In the genomic region with DNA sequence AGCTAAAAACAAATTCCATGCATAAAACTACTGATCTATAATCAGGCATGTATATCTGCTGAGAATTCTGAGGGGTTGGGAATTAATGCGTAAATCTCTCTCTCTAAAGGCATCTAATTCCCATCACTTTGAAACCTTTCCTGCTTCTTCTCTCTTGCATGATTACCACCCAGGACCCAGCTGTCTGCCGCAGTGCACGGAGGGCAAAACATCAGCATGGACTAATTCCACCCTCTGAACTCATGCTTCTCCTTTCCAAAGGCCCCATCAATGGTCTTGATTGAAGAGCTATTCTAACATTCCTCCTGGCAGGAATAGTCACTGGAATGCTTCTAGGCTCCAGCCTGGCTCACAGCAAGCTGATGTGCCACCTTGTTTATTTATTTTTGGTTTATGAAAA, we compare ENCODE assay signal across 26 mouse cellular contexts.
A peak's percentile ranks its signal among the peaks of the same experiment; 100 is the strongest.
DNase-seq lines count a peak whose midpoint lies in the region; ATAC-seq lines count a peak whose summit lies in the region.
"Had no signal": no experiment of that assay in that cellular context is flagged by ENCODE, and none has a peak within 500 bp of the region (broad histone marks: within the 10 kb centered on the region; RNA-seq: fewer than 3 reads in every experiment).

No protein-coding gene starts in this region.

- no peak for ATAC-seq in hindbrain, embryonic 11.5 days (ENCODE audit: low FRiP score)
- no peak for ATAC-seq in hindbrain, embryonic 14.5 days (ENCODE audit: low FRiP score)
- ATAC-seq in midbrain, embryonic 11.5 days (ENCODE audit: low FRiP score), result no peak
- ATAC-seq in midbrain, embryonic 15.5 days (replicated peaks), result no peak
- ATAC-seq in hindbrain, embryonic 13.5 days (ENCODE audit: low FRiP score), result no peak
- ATAC-seq: activated CD4-positive, CD25-positive, alpha-beta regulatory T cell, adult 4 months; forebrain, embryonic 16.5 days; intestine, embryonic 15.5 days had no signal

- H3K4me2 ChIP-seq in hindbrain, embryonic 11.5 days (replicated peaks; ENCODE audit: low read depth, low read length), result no peak overlapping the region
- no peak overlapping the region for H3K4me2 ChIP-seq in hindbrain, embryonic 14.5 days (replicated peaks)
- no peak overlapping the region for H3K4me2 ChIP-seq in midbrain, embryonic 11.5 days
- no peak overlapping the region for H3K4me2 ChIP-seq in midbrain, embryonic 15.5 days
- H3K4me2 ChIP-seq in hindbrain, embryonic 13.5 days, result no peak overlapping the region
- H3K4me2 ChIP-seq: embryonic facial prominence, embryonic 12.5 days; embryonic facial prominence, embryonic 15.5 days; heart, embryonic 13.5 days; intestine, embryonic 15.5 days had no signal

- no peak overlapping the region for H3K4me3 ChIP-seq in hindbrain, embryonic 11.5 days (ENCODE audit: low read depth, low read length)
- no peak overlapping the region for H3K4me3 ChIP-seq in hindbrain, embryonic 14.5 days (replicated peaks; ENCODE audit: low read length)
- H3K4me3 ChIP-seq in midbrain, embryonic 11.5 days (ENCODE audit: low read depth, low read length), result no peak overlapping the region
- H3K4me3 ChIP-seq in midbrain, embryonic 15.5 days, result no peak overlapping the region
- H3K4me3 ChIP-seq in hindbrain, embryonic 13.5 days, result no peak overlapping the region
- H3K4me3 ChIP-seq: embryonic facial prominence, embryonic 12.5 days; embryonic facial prominence, embryonic 15.5 days; heart, adult 2 months; heart, embryonic 10.5 days; heart, embryonic 13.5 days; intestine, embryonic 15.5 days had no signal

- H3K9ac ChIP-seq in hindbrain, embryonic 11.5 days (ENCODE audit: low read depth, low read length), result no peak overlapping the region
- no peak overlapping the region for H3K9ac ChIP-seq in hindbrain, embryonic 14.5 days
- no peak overlapping the region for H3K9ac ChIP-seq in midbrain, embryonic 11.5 days (ENCODE audit: low read length)
- H3K9ac ChIP-seq in midbrain, embryonic 15.5 days, result no peak overlapping the region
- no peak overlapping the region for H3K9ac ChIP-seq in hindbrain, embryonic 13.5 days
- H3K9ac ChIP-seq: embryonic facial prominence, embryonic 12.5 days; embryonic facial prominence, embryonic 15.5 days; heart, embryonic 13.5 days; intestine, embryonic 15.5 days had no signal

- DNase-seq in embryo, embryonic 10.5 days (ENCODE audit: low spot score), result peak; percentile 26
- DNase-seq in embryo, embryonic 11 days, result no peak
- DNase-seq in hindbrain, embryonic 11.5 days (ENCODE audit: low spot score), result no peak
- DNase-seq in hindbrain, embryonic 14.5 days (ENCODE audit: low spot score), result no peak
- DNase-seq in midbrain, embryonic 11.5 days (ENCODE audit: low spot score, missing footprints), result peak; percentile 85
- DNase-seq in right cerebral cortex, adult 18-20 months, result no peak
- DNase-seq: adrenal gland, adult 8-10 months; adrenal gland, postnatal 25 days; cerebellum, adult 11-12 months; cerebellum, adult 8-10 months; cerebellum, postnatal 10 days; cerebellum, postnatal 36 days; gastrocnemius, postnatal 10 days; gastrocnemius, postnatal 36 days; heart, adult 2 months; heart, postnatal 14 days; heart, postnatal 4 days had no signal

- H3K27ac ChIP-seq in hindbrain, embryonic 11.5 days (ENCODE audit: low read depth, low read length), result 0 out of 2 replicates have a peak overlapping the region, but pooled peaks have one; percentile 12
- no peak overlapping the region for H3K27ac ChIP-seq in hindbrain, embryonic 14.5 days
- no peak overlapping the region for H3K27ac ChIP-seq in midbrain, embryonic 11.5 days (ENCODE audit: low read depth, low read length)
- no peak overlapping the region for H3K27ac ChIP-seq in midbrain, embryonic 15.5 days
- peak overlapping the region; percentile 18; the same call in 1 of the 2 replicates for H3K27ac ChIP-seq in hindbrain, embryonic 13.5 days
- H3K27ac ChIP-seq: embryonic facial prominence, embryonic 12.5 days; embryonic facial prominence, embryonic 15.5 days; heart, adult 2 months; heart, embryonic 10.5 days; heart, embryonic 13.5 days; intestine, embryonic 15.5 days had no signal

- H3K9me3 ChIP-seq in hindbrain, embryonic 11.5 days (ENCODE audit: control insufficient read depth, low read length), result no peaks in the 10 kb centered on the region
- H3K9me3 ChIP-seq in hindbrain, embryonic 14.5 days (ENCODE audit: control insufficient read depth, low read length), result no peaks in the 10 kb centered on the region
- H3K9me3 ChIP-seq in midbrain, embryonic 11.5 days (ENCODE audit: control insufficient read depth, low read length), result no peaks in the 10 kb centered on the region
- no peaks in the 10 kb centered on the region for H3K9me3 ChIP-seq in midbrain, embryonic 15.5 days
- no peaks in the 10 kb centered on the region for H3K9me3 ChIP-seq in hindbrain, embryonic 13.5 days
- H3K9me3 ChIP-seq: embryonic facial prominence, embryonic 12.5 days; embryonic facial prominence, embryonic 15.5 days; heart, embryonic 10.5 days; heart, embryonic 13.5 days; intestine, embryonic 15.5 days had no signal

- no peaks in the 10 kb centered on the region for H3K27me3 ChIP-seq in hindbrain, embryonic 11.5 days (ENCODE audit: control insufficient read depth, insufficient read depth, low read length)
- H3K27me3 ChIP-seq in hindbrain, embryonic 14.5 days (ENCODE audit: control insufficient read depth, insufficient read depth, low read length), result no peaks in the 10 kb centered on the region
- no peaks in the 10 kb centered on the region for H3K27me3 ChIP-seq in midbrain, embryonic 11.5 days (ENCODE audit: control insufficient read depth, insufficient read depth, low read length)
- no peaks in the 10 kb centered on the region for H3K27me3 ChIP-seq in midbrain, embryonic 15.5 days (replicated peaks)
- H3K27me3 ChIP-seq in hindbrain, embryonic 13.5 days, result no peaks in the 10 kb centered on the region
- H3K27me3 ChIP-seq: embryonic facial prominence, embryonic 12.5 days; embryonic facial prominence, embryonic 15.5 days; heart, embryonic 13.5 days; intestine, embryonic 15.5 days had no signal

- no peaks in the 10 kb centered on the region for H3K36me3 ChIP-seq in hindbrain, embryonic 11.5 days (ENCODE audit: control insufficient read depth, insufficient read depth, low read length)
- no peaks in the 10 kb centered on the region for H3K36me3 ChIP-seq in hindbrain, embryonic 14.5 days (replicated peaks; ENCODE audit: control insufficient read depth, insufficient read depth)
- no peaks in the 10 kb centered on the region for H3K36me3 ChIP-seq in midbrain, embryonic 11.5 days (ENCODE audit: control insufficient read depth, insufficient read depth, low read length)
- H3K36me3 ChIP-seq in midbrain, embryonic 15.5 days (replicated peaks), result no peaks in the 10 kb centered on the region
- H3K36me3 ChIP-seq in hindbrain, embryonic 13.5 days, result no peaks in the 10 kb centered on the region
- H3K36me3 ChIP-seq: embryonic facial prominence, embryonic 12.5 days; embryonic facial prominence, embryonic 15.5 days; heart, embryonic 10.5 days; heart, embryonic 13.5 days; intestine, embryonic 15.5 days had no signal

- 45% methylated on average over 3 of the region's 3 CpGs for WGBS in hindbrain, embryonic 11.5 days
- 29% methylated on average over 3 of the region's 3 CpGs for WGBS in hindbrain, embryonic 14.5 days
- WGBS in midbrain, embryonic 11.5 days, result 48% methylated on average over 3 of the region's 3 CpGs
- 42% methylated on average over 3 of the region's 3 CpGs for WGBS in midbrain, embryonic 15.5 days
- WGBS in hindbrain, embryonic 13.5 days, result 32% methylated on average over 3 of the region's 3 CpGs

- H3K4me1 ChIP-seq in hindbrain, embryonic 11.5 days (replicated peaks; ENCODE audit: control insufficient read depth, insufficient read depth, low read length), result 0 out of 2 replicates have a peak, but pooled peaks cover 4% of the 10 kb centered on the region
- peaks cover 8% of the 10 kb centered on the region for H3K4me1 ChIP-seq in hindbrain, embryonic 14.5 days (replicated peaks; ENCODE audit: control insufficient read depth, insufficient read depth, low read length)
- peaks cover 12% of the 10 kb centered on the region for H3K4me1 ChIP-seq in midbrain, embryonic 11.5 days (ENCODE audit: control insufficient read depth, insufficient read depth, low read length)
- H3K4me1 ChIP-seq in midbrain, embryonic 15.5 days, result peaks cover 22% of the 10 kb centered on the region
- peaks cover 12% of the 10 kb centered on the region for H3K4me1 ChIP-seq in hindbrain, embryonic 13.5 days (replicated peaks)
- H3K4me1 ChIP-seq: embryonic facial prominence, embryonic 15.5 days; intestine, embryonic 15.5 days had no signal

Comparison
In these comparisons a context has a peak if more than half of its experiments do, and no peak if none do; other contexts are left out.
1. DNase-seq: peak in embryo, embryonic 10.5 days (single experiment) and midbrain, embryonic 11.5 days (single experiment); none in embryo, embryonic 11 days (single experiment), hindbrain, embryonic 11.5 days (single experiment), hindbrain, embryonic 14.5 days (single experiment) and right cerebral cortex, adult 18-20 months (single experiment).
2. H3K27ac ChIP-seq: peak in hindbrain, embryonic 11.5 days (single experiment) and hindbrain, embryonic 13.5 days (single experiment); none in hindbrain, embryonic 14.5 days (single experiment), midbrain, embryonic 11.5 days (single experiment) and midbrain, embryonic 15.5 days (single experiment).